Mouse (Mus musculus) forebrain, postnatal 0 days (tissue): ENCODE results near the gene Pgpep1. TPM values are rescaled to one million over a fixed set of nuclear protein-coding genes. Genes with fewer than 3 reads are reported as not detected.

Experiments used
- ATAC-seq: fragments of 200-750 bp; cut with Nextera tagmentation; 2 replicates; pipeline ENCODE4 v1.8.0; 2017; ENCODE audit warnings: mild to moderate bottlenecking, moderate library complexity
- DNase-seq: peaks from one replicate; pipeline ENCODE4 v3.0.0-alpha.2; 2015
- H3K27ac ChIP-seq: fragments of 300-500 bp; sonication (generic); 2 replicates; pipeline ENCODE4 v1.5.1; 2014; ENCODE audit warnings: low read depth, mild to moderate bottlenecking, antibody characterized with exemption, low read length, moderate library complexity, mixed read lengths
- H3K27me3 ChIP-seq: fragments of 300-500 bp; sonication (generic); 2 replicates; pipeline ENCODE4 v1.6.1; 2014; ENCODE audit warnings: mild to moderate bottlenecking, low read length, mixed read lengths; ENCODE audit not compliant: insufficient read depth
- H3K36me3 ChIP-seq: fragments of 300-500 bp; sonication (generic); 2 replicates; pipeline ENCODE4 v1.6.1; 2014; ENCODE audit warnings: mild to moderate bottlenecking, moderate library complexity; ENCODE audit not compliant: insufficient read depth
- H3K4me1 ChIP-seq: fragments of 300-500 bp; sonication (generic); 2 replicates; pipeline ENCODE4 v1.6.1; 2014; ENCODE audit warnings: antibody characterized with exemption; ENCODE audit not compliant: insufficient read depth
- H3K4me2 ChIP-seq: fragments of 300-500 bp; sonication (generic); 2 replicates; pipeline ENCODE4 v1.6.1; 2014; ENCODE audit warnings: low read depth, mild to moderate bottlenecking, moderate library complexity
- H3K4me3 ChIP-seq: fragments of 300-500 bp; sonication (generic); 2 replicates; pipeline ENCODE4 v1.5.1; 2014; ENCODE audit warnings: low read depth, low read length, mixed read lengths
- H3K9ac ChIP-seq: fragments of 300-500 bp; sonication (generic); 2 replicates; pipeline ENCODE4 v1.6.1; 2014; ENCODE audit warnings: mild to moderate bottlenecking
- H3K9me3 ChIP-seq: fragments of 300-500 bp; sonication (generic); 2 replicates; pipeline ENCODE4 v1.6.1; 2016; ENCODE audit warnings: low read length
- CTCF ChIP-seq: sonication (generic); IDR thresholded peaks from 2 replicates; pipeline ENCODE4 v1.5.1; 2016; ENCODE audit warnings: antibody characterized with exemption, control low read depth, low read depth
- WGBS: fragments of 180-500 bp; shearing (Covaris S2); extraction: QIAGEN DNeasy Blood & Tissue Kit; methylation state at CpG from one replicate; pipeline ENCODE4 v1.1.7; 2014; 5-methylcytosine and 5-hydroxymethylcytosine counted together
- polyA plus RNA-seq: library from polyadenylated mRNA; unstranded; fragments of >200 nt; fragmentation: Nextera tagmentation; extraction: Ambion mirVana; gene quantifications from 2 replicates; pipeline ENCODE4 v1.2.1, GENCODE M21; 2015
- total RNA-seq: library from RNA; depleted of rRNA; stranded (reverse); fragments of >200 nt; gene quantifications from 2 replicates; pipeline ENCODE4 v1.2.3, GENCODE M21; 2014

The Pgpep1 gene
- total and polyA plus RNA-seq, 2 experiments from 2014 or later: 22.1 to 26.1 TPM

GRCm38 (mm10) chr8:70681410-70681809 is 21.2 kb upstream of the Pgpep1 start:
- no peak for ATAC-seq

GRCm38 (mm10) chr8:70680039-70680438 is 19.9 kb upstream of the Pgpep1 start:
- Histone ChIP-seq H3K4me2 (no peak overlapping the region), H3K9ac (no peak overlapping the region), H3K27me3 (no peaks in the 10 kb centered on the region), H3K27ac (no peak overlapping the region), H3K4me3 (no peak overlapping the region), H3K9me3 (no peaks in the 10 kb centered on the region), H3K4me1 (no peaks in the 10 kb centered on the region), H3K36me3 (peaks cover 24% of the 10 kb centered on the region)
- no peak for TF ChIP-seq CTCF
- WGBS: 84% methylated on average over 3 of the region's 3 CpGs
- DNase-seq (no peak), ATAC-seq (no peak)

More at GRCm38 (mm10) chr8:70681410-70681809, 21.2 kb upstream of the Pgpep1 start:
- H3K27ac ChIP-seq: no peak overlapping the region
- H3K4me1 ChIP-seq: no peaks in the 10 kb centered on the region
- DNase-seq: no peak
- peaks cover 24% of the 10 kb centered on the region for H3K36me3 ChIP-seq
- H3K27me3 ChIP-seq: no peaks in the 10 kb centered on the region
- TF ChIP-seq CTCF: no peak
- 75% methylated on average over 3 of the region's 3 CpGs for WGBS
- H3K9me3 ChIP-seq: no peaks in the 10 kb centered on the region
- no peak overlapping the region for H3K4me3 ChIP-seq
- no peak overlapping the region for H3K9ac ChIP-seq
- no peak overlapping the region for H3K4me2 ChIP-seq

GRCm38 (mm10) chr8:70679404-70679803 is 19.2 kb upstream of the Pgpep1 start:
- DNase-seq: no peak
- WGBS: 93% methylated on average over 4 of the region's 4 CpGs
- Histone ChIP-seq H3K27me3 (no peaks in the 10 kb centered on the region), H3K9me3 (no peaks in the 10 kb centered on the region), H3K4me1 (no peaks in the 10 kb centered on the region; the same call in 1 of the 2 replicates), H3K9ac (no peak overlapping the region), H3K4me3 (no peak overlapping the region), H3K36me3 (peaks cover 24% of the 10 kb centered on the region), H3K4me2 (no peak overlapping the region), H3K27ac (no peak overlapping the region)
- ATAC-seq: no peak
- no peak for TF ChIP-seq CTCF

GRCm38 (mm10) chr8:70678679-70679078 is 18.5 kb upstream of the Pgpep1 start:
- no peaks in the 10 kb centered on the region for H3K27me3 ChIP-seq
- DNase-seq: no peak
- H3K27ac ChIP-seq: no peak overlapping the region
- H3K36me3 ChIP-seq: peaks cover 24% of the 10 kb centered on the region
- H3K9ac ChIP-seq: no peak overlapping the region
- no peak for ATAC-seq
- no peak overlapping the region for H3K4me3 ChIP-seq
- H3K9me3 ChIP-seq: no peaks in the 10 kb centered on the region
- H3K4me1 ChIP-seq: peaks cover 6% of the 10 kb centered on the region
- no peak overlapping the region for H3K4me2 ChIP-seq
- TF ChIP-seq CTCF: no peak

GRCm38 (mm10) chr8:70677451-70678080 is 17.4 kb upstream of the Pgpep1 start:
- Histone ChIP-seq H3K9me3 (no peaks in the 10 kb centered on the region), H3K4me2 (no peak overlapping the region), H3K27ac (no peak overlapping the region), H3K36me3 (peaks cover 24% of the 10 kb centered on the region), H3K9ac (no peak overlapping the region), H3K27me3 (no peaks in the 10 kb centered on the region), H3K4me1 (peaks cover 9% of the 10 kb centered on the region), H3K4me3 (no peak overlapping the region)
- DNase-seq: no peak
- ATAC-seq: no peak
- no peak for TF ChIP-seq CTCF
- WGBS: 93% methylated on average over 15 of the region's 15 CpGs

GRCm38 (mm10) chr8:70675336-70675735 is 15.1 kb upstream of the Pgpep1 start:
- Histone ChIP-seq H3K4me3 (no peak overlapping the region), H3K9ac (no peak overlapping the region), H3K4me1 (peaks cover 14% of the 10 kb centered on the region), H3K27ac (no peak overlapping the region), H3K36me3 (peaks cover 24% of the 10 kb centered on the region), H3K27me3 (no peaks in the 10 kb centered on the region), H3K4me2 (no peak overlapping the region), H3K9me3 (no peaks in the 10 kb centered on the region)
- ATAC-seq (no peak), DNase-seq (no peak)
- WGBS: 89% methylated on average over 1 of the region's 1 CpGs
- TF ChIP-seq CTCF: no peak

- WGBS: 79% methylated on average over 4 of the region's 4 CpGs
Measured at GRCm38 (mm10) chr8:70674716-70675115, 14.5 kb upstream of the Pgpep1 start.

More at GRCm38 (mm10) chr8:70674716-70675115, 14.5 kb upstream of the Pgpep1 start:
- Histone ChIP-seq H3K4me1 (peaks cover 14% of the 10 kb centered on the region), H3K4me2 (no peak overlapping the region), H3K4me3 (no peak overlapping the region), H3K27me3 (no peaks in the 10 kb centered on the region), H3K27ac (no peak overlapping the region), H3K9ac (no peak overlapping the region), H3K9me3 (no peaks in the 10 kb centered on the region), H3K36me3 (peaks cover 22% of the 10 kb centered on the region)
- DNase-seq (no peak), ATAC-seq (no peak)
- no peak for TF ChIP-seq CTCF
